Mouse (Mus musculus) MN1 (cell line): ENCODE measurements at regions not wholly inside any gene's neighbourhood (a gene's known extent, or its start where the extent isn't known, plus 50 kb on each side); places are given as distances from the start of the nearest gene placed in this dataset.

Experiments used
- DNase-seq: peaks from one replicate; pipeline ENCODE4 v3.0.0-alpha.2; 2016; ENCODE audit warnings: low spot score

GRCm38 (mm10) chr1:35331602-35332339, 482.0 kb downstream of the Plekhb2 start:
- no peak for DNase-seq

- DNase-seq, result no peak
Measured at GRCm38 (mm10) chr1:35332340-35332684, 482.5 kb downstream of the Plekhb2 start.

GRCm38 (mm10) chr1:35337647-35338046, 487.9 kb downstream of the Plekhb2 start:
- DNase-seq, result no peak

- no peak for DNase-seq
Measured at GRCm38 (mm10) chr1:35338184-35338583, 488.4 kb downstream of the Plekhb2 start.

- DNase-seq, result no peak
Measured at GRCm38 (mm10) chr1:35344539-35344938, 494.8 kb downstream of the Plekhb2 start.

- no peak for DNase-seq
Measured at GRCm38 (mm10) chr1:35348294-35348693, 498.5 kb downstream of the Plekhb2 start.

- no peak for DNase-seq
Measured at GRCm38 (mm10) chr1:35358981-35359380, 509.2 kb downstream of the Plekhb2 start.

GRCm38 (mm10) chr1:35361465-35361864, 511.7 kb downstream of the Plekhb2 start:
- DNase-seq, result no peak

- no peak for DNase-seq
Measured at GRCm38 (mm10) chr1:35362836-35363235, 513.1 kb downstream of the Plekhb2 start.

- DNase-seq, result no peak
Measured at GRCm38 (mm10) chr1:35366559-35366958, 516.8 kb downstream of the Plekhb2 start.

GRCm38 (mm10) chr1:35372751-35373150, 523.0 kb downstream of the Plekhb2 start:
- no peak for DNase-seq

- DNase-seq, result no peak
Measured at GRCm38 (mm10) chr1:35380633-35381385, 531.0 kb downstream of the Plekhb2 start.

- peak; percentile 70 for DNase-seq
Measured at GRCm38 (mm10) chr1:35385430-35385829, 535.7 kb downstream of the Plekhb2 start.

- no peak for DNase-seq
Measured at GRCm38 (mm10) chr1:35388181-35388580, 538.4 kb downstream of the Plekhb2 start.

- DNase-seq, result no peak
Measured at GRCm38 (mm10) chr1:35390371-35390770, 540.6 kb downstream of the Plekhb2 start.

GRCm38 (mm10) chr1:35390858-35391586, 541.2 kb downstream of the Plekhb2 start:
- DNase-seq, result no peak

- no peak for DNase-seq
Measured at GRCm38 (mm10) chr1:35393550-35394118, 543.9 kb downstream of the Plekhb2 start.

GRCm38 (mm10) chr1:35400674-35401359, 551.0 kb downstream of the Plekhb2 start:
- no peak for DNase-seq

- no peak for DNase-seq
Measured at GRCm38 (mm10) chr1:35402995-35403394, 553.2 kb downstream of the Plekhb2 start.

- DNase-seq, result no peak
Measured at GRCm38 (mm10) chr1:35405418-35405817, 555.6 kb downstream of the Plekhb2 start.

- no peak for DNase-seq
Measured at GRCm38 (mm10) chr1:35415646-35416045, 565.9 kb downstream of the Plekhb2 start.
